Mouse (Mus musculus) lung, postnatal 0 days (tissue): ENCODE results near the gene Pgc. TPM values are rescaled to one million over a fixed set of nuclear protein-coding genes. Genes with fewer than 3 reads are reported as not detected.

ENCODE experiments used
- ATAC-seq: fragments of 200-750 bp; cut with Nextera tagmentation; 2 replicates; pipeline ENCODE4 v1.8.0; 2017; ENCODE audit warnings: moderate library complexity
- DNase-seq: peaks from one replicate; pipeline ENCODE4 v3.0.0-alpha.2; 2016; ENCODE audit warnings: low spot score
- H3K27ac ChIP-seq: fragments of 300-500 bp; sonication (generic); 2 replicates; pipeline ENCODE4 v1.5.1; 2014; ENCODE audit warnings: antibody characterized with exemption, mild to moderate bottlenecking, low read length, mixed read lengths
- H3K27me3 ChIP-seq: fragments of 300-500 bp; sonication (generic); replicated peaks from 2 replicates; pipeline ENCODE4 v1.6.1; 2014; ENCODE audit warnings: low read length, mixed read lengths; ENCODE audit not compliant: insufficient read depth
- H3K36me3 ChIP-seq: fragments of 300-500 bp; sonication (generic); 2 replicates; pipeline ENCODE4 v1.6.1; 2014; ENCODE audit warnings: low read length, mixed read lengths; ENCODE audit not compliant: insufficient read depth
- H3K4me1 ChIP-seq: fragments of 300-500 bp; sonication (generic); 2 replicates; pipeline ENCODE4 v1.6.1; 2014; ENCODE audit warnings: antibody characterized with exemption, low read depth, low read length, mixed read lengths; ENCODE audit not compliant: insufficient read depth
- H3K4me2 ChIP-seq: fragments of 300-500 bp; sonication (generic); replicated peaks from 2 replicates; pipeline ENCODE4 v1.6.1; 2014; ENCODE audit warnings: low read depth, mild to moderate bottlenecking, low read length, moderate library complexity, mixed read lengths
- H3K4me3 ChIP-seq: fragments of 300-500 bp; sonication (generic); 2 replicates; pipeline ENCODE4 v1.5.1; 2014; ENCODE audit warnings: low read depth, low read length
- H3K9ac ChIP-seq: fragments of 300-500 bp; sonication (generic); replicated peaks from 2 replicates; pipeline ENCODE4 v1.6.1; 2014; ENCODE audit warnings: low read depth, mild to moderate bottlenecking
- H3K9me3 ChIP-seq: fragments of 300-500 bp; sonication (generic); 2 replicates; pipeline ENCODE4 v1.6.1; 2016; ENCODE audit warnings: low read length, mixed read lengths
- CTCF ChIP-seq: IDR thresholded peaks from 2 replicates; pipeline ENCODE4 v1.5.1; 2016; ENCODE audit warnings: antibody characterized with exemption, mild to moderate bottlenecking
- EP300 ChIP-seq: IDR thresholded peaks from 2 replicates; pipeline ENCODE4 v1.6.1; 2016; ENCODE audit warnings: antibody characterized with exemption, mild to moderate bottlenecking, control low read depth
- WGBS: fragments of 180-500 bp; shearing (Covaris S2); extraction: QIAGEN DNeasy Blood & Tissue Kit; methylation state at CpG from one replicate; pipeline ENCODE4 v1.1.7; 2014; 5-methylcytosine and 5-hydroxymethylcytosine counted together
- polyA plus RNA-seq: library from polyadenylated mRNA; unstranded; fragments of >200 nt; fragmentation: Nextera tagmentation; extraction: Ambion mirVana; gene quantifications from 2 replicates; pipeline ENCODE4 v1.2.1, GENCODE M21; 2015

Gene Pgc
- polyA plus RNA-seq, 1 experiment from 2014 or later: 25.4 TPM

DNA sequence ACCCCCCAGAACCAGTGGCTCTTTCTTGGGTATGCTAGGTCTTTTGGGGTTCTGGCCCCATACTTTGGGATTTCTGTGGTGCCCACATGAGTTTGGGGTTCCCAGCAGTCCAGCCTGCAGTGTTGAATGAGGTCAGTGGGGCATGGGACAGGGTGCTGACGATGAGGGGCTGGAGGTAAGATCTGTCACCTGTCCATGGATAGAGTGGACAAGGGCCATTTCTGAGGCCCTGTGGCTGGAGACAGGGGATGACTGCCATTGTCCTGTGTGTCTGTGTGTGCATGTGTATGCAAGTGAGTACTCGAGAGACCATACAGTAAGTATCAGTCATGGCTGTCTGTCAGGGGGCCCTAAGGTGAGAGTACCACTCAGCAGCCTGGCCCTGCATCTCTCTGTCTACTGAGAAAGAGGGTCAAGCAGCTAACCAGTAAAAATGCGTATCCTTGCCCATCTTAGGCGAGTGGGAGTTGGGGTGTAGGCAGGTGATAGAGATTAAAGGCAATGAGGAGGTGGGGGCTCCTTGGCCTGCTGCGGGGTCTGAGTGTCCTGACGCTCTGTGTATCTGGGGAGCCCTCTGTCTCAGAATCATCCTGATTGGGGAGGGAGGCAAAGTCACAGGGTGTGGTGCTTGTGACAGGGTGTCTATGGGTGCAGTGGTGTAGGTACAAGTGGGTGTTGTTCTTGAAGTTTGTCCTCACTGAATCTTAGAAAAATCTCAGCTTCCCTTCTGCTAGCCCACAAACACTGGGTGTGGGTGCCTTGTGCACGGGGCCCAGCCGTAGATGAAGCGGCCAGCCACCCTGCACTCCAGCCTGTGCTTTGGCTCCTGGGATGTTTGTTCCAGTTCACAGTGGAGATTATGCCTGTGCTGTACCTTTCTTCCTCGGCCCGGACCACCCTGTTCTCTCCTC lies 43.0 kb downstream of the Pgc start:
- DNase-seq (no peak), ATAC-seq (no peak)
- Histone ChIP-seq H3K9ac (no peak overlapping the region), H3K9me3 (0 out of 2 replicates have a peak, but pooled peaks cover 6% of the 10 kb centered on the region), H3K4me3 (no peak overlapping the region), H3K36me3 (no peaks in the 10 kb centered on the region), H3K4me2 (no peak overlapping the region), H3K27me3 (no peaks in the 10 kb centered on the region), H3K27ac (no peak overlapping the region), H3K4me1 (no peaks in the 10 kb centered on the region)
- TF ChIP-seq CTCF (no peak), EP300 (no peak)
- WGBS: 72% methylated on average over 11 of the region's 11 CpGs

DNA sequence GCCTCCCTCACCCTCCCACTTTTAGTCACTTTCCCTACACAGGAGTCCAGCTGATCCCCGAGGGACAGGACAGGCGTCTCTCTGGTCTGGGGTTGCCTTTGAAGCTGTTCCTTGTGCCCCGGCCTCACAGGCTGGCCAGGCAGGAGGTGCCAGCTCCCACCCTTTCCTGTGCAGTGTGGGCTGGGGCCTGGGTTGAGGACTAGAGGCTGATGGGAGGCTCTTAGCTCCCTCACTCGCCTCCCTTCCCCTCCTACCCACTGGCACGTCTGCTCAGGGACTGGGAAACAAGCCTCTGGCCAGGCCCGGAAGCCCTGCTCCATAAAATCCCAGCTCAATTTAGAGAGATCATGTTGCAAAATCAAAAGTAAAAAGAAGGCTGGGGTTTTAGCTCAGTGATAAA lies 47.0 kb downstream of the Pgc start:
- no peaks in the 10 kb centered on the region for H3K36me3 ChIP-seq
- WGBS: 53% methylated on average over 6 of the region's 6 CpGs
- DNase-seq: no peak
- no peak for ATAC-seq
- H3K27me3 ChIP-seq: no peaks in the 10 kb centered on the region
- H3K4me1 ChIP-seq: no peaks in the 10 kb centered on the region
- no peak overlapping the region for H3K9ac ChIP-seq
- no peak for TF ChIP-seq CTCF
- no peak for TF ChIP-seq EP300
- H3K4me3 ChIP-seq: no peak overlapping the region
- H3K4me2 ChIP-seq: no peak overlapping the region
- H3K9me3 ChIP-seq: 0 out of 2 replicates have a peak, but pooled peaks cover 6% of the 10 kb centered on the region
- no peak overlapping the region for H3K27ac ChIP-seq

- Histone ChIP-seq H3K4me3 (no peak overlapping the region), H3K9ac (no peak overlapping the region), H3K9me3 (0 out of 2 replicates have a peak, but pooled peaks cover 5% of the 10 kb centered on the region), H3K27me3 (no peaks in the 10 kb centered on the region), H3K4me2 (no peak overlapping the region), H3K36me3 (no peaks in the 10 kb centered on the region), H3K27ac (no peak overlapping the region), H3K4me1 (no peaks in the 10 kb centered on the region)
- TF ChIP-seq CTCF (no peak), EP300 (no peak)
- DNase-seq (no peak), ATAC-seq (no peak)
- 59% methylated on average over 2 of the region's 2 CpGs for WGBS
These were observed 50.5 kb downstream of the Pgc start for GRCm38 (mm10) chr17:47777141-47777540.

- Histone ChIP-seq H3K9me3 (no peaks in the 10 kb centered on the region), H3K27me3 (no peaks in the 10 kb centered on the region), H3K9ac (no peak overlapping the region), H3K4me2 (no peak overlapping the region), H3K36me3 (no peaks in the 10 kb centered on the region), H3K4me1 (no peaks in the 10 kb centered on the region), H3K27ac (no peak overlapping the region), H3K4me3 (no peak overlapping the region)
- WGBS: 71% methylated on average over 10 of the region's 10 CpGs
- TF ChIP-seq EP300 (no peak), CTCF (no peak)
- no peak for DNase-seq
- ATAC-seq: no peak
These were observed 53.8 kb downstream of the Pgc start for GRCm38 (mm10) chr17:47780470-47780869.

DNA sequence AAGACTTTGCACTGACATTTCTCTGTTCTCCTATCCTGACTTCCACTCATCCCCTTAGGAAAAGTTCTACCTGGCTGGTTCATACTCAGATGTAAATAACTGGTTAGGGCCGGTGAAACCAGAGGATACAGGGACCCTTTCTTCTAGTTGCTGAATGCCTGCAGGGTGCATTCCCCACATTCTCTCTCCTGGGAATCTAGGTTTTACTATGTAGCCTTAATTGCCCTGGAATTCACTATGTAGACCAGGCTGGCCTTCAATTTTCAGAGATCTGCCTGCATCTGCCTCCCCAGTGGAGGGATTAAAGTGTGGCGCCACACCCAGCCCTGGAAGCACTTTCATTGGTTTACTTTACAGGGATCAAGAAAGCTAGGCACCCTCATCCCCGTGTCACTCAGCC lies 55.8 kb downstream of the Pgc start:
- ATAC-seq (no peak), DNase-seq (no peak)
- 80% methylated on average over 3 of the region's 3 CpGs for WGBS
- no peaks in the 10 kb centered on the region for H3K9me3 ChIP-seq
- no peak overlapping the region for H3K4me3 ChIP-seq
- TF ChIP-seq CTCF (no peak), EP300 (no peak)
- no peaks in the 10 kb centered on the region for H3K36me3 ChIP-seq
- H3K4me2 ChIP-seq: no peak overlapping the region
- H3K4me1 ChIP-seq: no peaks in the 10 kb centered on the region
- no peak overlapping the region for H3K9ac ChIP-seq
- H3K27ac ChIP-seq: no peak overlapping the region
- no peaks in the 10 kb centered on the region for H3K27me3 ChIP-seq

GRCm38 (mm10) chr17:47783445-47784223 lies 57.0 kb downstream of the Pgc start:
- Histone ChIP-seq H3K4me2 (no peak overlapping the region), H3K9me3 (no peaks in the 10 kb centered on the region), H3K27me3 (no peaks in the 10 kb centered on the region), H3K4me3 (no peak overlapping the region), H3K4me1 (no peaks in the 10 kb centered on the region), H3K36me3 (no peaks in the 10 kb centered on the region), H3K27ac (no peak overlapping the region), H3K9ac (no peak overlapping the region)
- ATAC-seq (no peak), DNase-seq (no peak)
- TF ChIP-seq EP300: no peak
- no peak for TF ChIP-seq CTCF
- WGBS: 57% methylated on average over 8 of the region's 8 CpGs

Other genes starting within 250 kb of the Pgc start
- 16.0 and 22.4 TPM in 2 replicates for gene Taf8, start 224.6 kb upstream of the Pgc start, polyA plus RNA-seq
- 195 and 214 TPM in 2 replicates for gene Ccnd3, start 221.8 kb upstream of the Pgc start, polyA plus RNA-seq
- 9.9 and 10.4 TPM in 2 replicates for gene Bysl, start 115.3 kb upstream of the Pgc start, polyA plus RNA-seq
- 31.6 and 32.8 TPM in 2 replicates for gene Med20, start 115.3 kb upstream of the Pgc start, polyA plus RNA-seq
- gene Gm20517, start 115.3 kb upstream of the Pgc start, polyA plus RNA-seq: 0.64 and 1.4 TPM in 2 replicates
- 3.3 and 4.1 TPM in 2 replicates for gene Usp49, start 96.2 kb upstream of the Pgc start, polyA plus RNA-seq
- gene Tomm6, start 38.5 kb upstream of the Pgc start, polyA plus RNA-seq: 303 and 324 TPM in 2 replicates
- gene Frs3, start 37.8 kb upstream of the Pgc start, polyA plus RNA-seq: 4.1 TPM in 2 replicates
- gene Gm21981, start 32.4 kb upstream of the Pgc start, polyA plus RNA-seq: 0.18 and 0.42 TPM in 2 replicates
- 0.94 and 1.9 TPM in 2 replicates for gene Prickle4, start 32.1 kb upstream of the Pgc start, polyA plus RNA-seq
- 17.8 and 21.3 TPM in 2 replicates for gene Tfeb, start 10.2 kb downstream of the Pgc start, polyA plus RNA-seq
- gene Mdfi, start 107.8 kb downstream of the Pgc start, polyA plus RNA-seq: 8.3 and 9.3 TPM in 2 replicates
- 10.2 and 14.3 TPM in 2 replicates for gene Foxp4, start 197.8 kb downstream of the Pgc start, polyA plus RNA-seq